Mouse (Mus musculus) C2C12 (cell line): ENCODE results near the gene Pkd1.

Experiments used
- CEBPB ChIP-seq: IDR thresholded peaks from one replicate; pipeline ENCODE4 v1.6.1; 2011; ENCODE audit warnings: low read depth, mild to moderate bottlenecking, control low read depth, moderate library complexity
- CTCF ChIP-seq: IDR thresholded peaks from one replicate; pipeline ENCODE4 v1.5.1; 2011; ENCODE audit not compliant: control insufficient read depth, insufficient read depth, insufficient read length
- FOSL1 ChIP-seq: IDR thresholded peaks from one replicate; pipeline ENCODE4 v1.8.0; 2011; ENCODE audit warnings: mild to moderate bottlenecking, low read length; ENCODE audit not compliant: poor library complexity, insufficient read depth, severe bottlenecking
- MYOD1 ChIP-seq: IDR thresholded peaks from one replicate; pipeline ENCODE4 v1.6.1; 2011; ENCODE audit warnings: low read depth; ENCODE audit not compliant: control insufficient read depth, insufficient read length
- MYOG ChIP-seq: IDR thresholded peaks from one replicate; pipeline ENCODE4 v1.6.1; 2011; ENCODE audit not compliant: control insufficient read depth, insufficient read length; ENCODE audit errors: extremely low read depth
- USF1 ChIP-seq: IDR thresholded peaks from one replicate; pipeline ENCODE4 v1.6.1; 2011; ENCODE audit warnings: low read depth, mild to moderate bottlenecking, control low read depth, moderate library complexity

- TF ChIP-seq CTCF = no peak
- no peak for TF ChIP-seq FOSL1
- TF ChIP-seq USF1 = no peak
- TF ChIP-seq MYOG = no peak
- no peak for TF ChIP-seq MYOD1
- no peak for TF ChIP-seq CEBPB
Measured at GRCm38 (mm10) chr17:24527315-24527714, 22.3 kb upstream of the Pkd1 start.
